Mouse (Mus musculus) kidney, postnatal 36 days (tissue): Measurements from ENCODE around the gene Il4i1.

ENCODE experiments used
- DNase-seq, 2 experiments: peaks; one replicate each; pipeline ENCODE4 v3.0.0; 2021 to 2022; ENCODE audit warnings: mixed read lengths in 2 of 2

Gene Il4i1

GRCm38 (mm10) chr7:44819391-44819790 lies 3.2 kb downstream of the Il4i1 start:
- DNase-seq = no peak

- DNase-seq = no peak
Observed at GRCm38 (mm10) chr7:44819863-44820262, 3.7 kb downstream of the Il4i1 start.

- DNase-seq = no peak
Observed at GRCm38 (mm10) chr7:44820525-44820924, 4.3 kb downstream of the Il4i1 start.

GRCm38 (mm10) chr7:44821666-44822448 lies 5.7 kb downstream of the Il4i1 start:
- DNase-seq = peak in 1 of 2 experiments; percentile 2

GRCm38 (mm10) chr7:44823409-44823808 lies 7.2 kb downstream of the Il4i1 start:
- DNase-seq = no peak

- DNase-seq = peak; percentile 74 to 92
Observed at GRCm38 (mm10) chr7:44824872-44825271, 8.7 kb downstream of the Il4i1 start.

- DNase-seq = no peak
Observed at GRCm38 (mm10) chr7:44826771-44827170, 10.6 kb downstream of the Il4i1 start.

GRCm38 (mm10) chr7:44828706-44829105 lies 12.5 kb downstream of the Il4i1 start:
- DNase-seq = no peak

- no peak for DNase-seq
Observed at GRCm38 (mm10) chr7:44832763-44833162, 16.6 kb downstream of the Il4i1 start.

GRCm38 (mm10) chr7:44835373-44836015 lies 19.3 kb downstream of the Il4i1 start:
- DNase-seq = no peak

GRCm38 (mm10) chr7:44836016-44836404 lies 19.8 kb downstream of the Il4i1 start:
- DNase-seq = peak in 1 of 2 experiments; percentile 65

- DNase-seq = no peak
Observed at GRCm38 (mm10) chr7:44836423-44837053, 20.4 kb downstream of the Il4i1 start.

GRCm38 (mm10) chr7:44838073-44838472 lies 21.9 kb downstream of the Il4i1 start:
- DNase-seq = no peak

GRCm38 (mm10) chr7:44839171-44839490 lies 22.9 kb downstream of the Il4i1 start:
- DNase-seq = no peak

GRCm38 (mm10) chr7:44839491-44840191 lies 23.5 kb downstream of the Il4i1 start:
- DNase-seq = peak in 1 of 2 experiments; percentile 59

GRCm38 (mm10) chr7:44840426-44840825 lies 24.2 kb downstream of the Il4i1 start:
- no peak for DNase-seq

- DNase-seq = no peak
Observed at GRCm38 (mm10) chr7:44841825-44842463, 25.8 kb downstream of the Il4i1 start.

GRCm38 (mm10) chr7:44845006-44845405 lies 28.8 kb downstream of the Il4i1 start:
- DNase-seq = no peak

- no peak for DNase-seq
Observed at GRCm38 (mm10) chr7:44846804-44847203, 30.6 kb downstream of the Il4i1 start.

GRCm38 (mm10) chr7:44847772-44848171 lies 31.6 kb downstream of the Il4i1 start:
- DNase-seq = no peak

GRCm38 (mm10) chr7:44848561-44849415 lies 32.6 kb downstream of the Il4i1 start, which contains the start of the genes Akt1s1 and Tbc1d17:
Akt1s1 (plus strand) TSS chr7:44848991.
Tbc1d17 (minus strand) TSS chr7:44849079.
- DNase-seq = peak; percentile 98 to 100
